9 mouse cellular contexts compared by ENCODE assay signal in genomic region chr6:24530166-24530565, GRCm38 (mm10). TPM values are rescaled to one million over a fixed set of nuclear protein-coding genes. Genes with fewer than 3 reads are reported as not detected.
DNase-seq lines count a peak whose midpoint lies in the region; ATAC-seq and TF ChIP-seq lines count a peak whose summit lies in the region.
"Had no signal": no experiment of that assay in that cellular context is flagged by ENCODE, and none has a peak within 500 bp of the region (broad histone marks: within the 10 kb centered on the region; RNA-seq: fewer than 3 reads in every experiment).

No protein-coding gene starts in this region.

- peak overlapping the region; percentile 69 for H3K9ac ChIP-seq in heart, adult 2 months (ENCODE audit: low read depth, low read length)
- no peak overlapping the region for H3K9ac ChIP-seq in embryonic facial prominence, embryonic 15.5 days
- H3K9ac ChIP-seq in hindbrain, embryonic 13.5 days = no peak overlapping the region
- no peak overlapping the region for H3K9ac ChIP-seq in stomach, embryonic 15.5 days

- H3K79me2 ChIP-seq in heart, adult 2 months (replicated peaks; ENCODE audit: control insufficient read depth, insufficient read depth, low read length) = peaks cover 2% of the 10 kb centered on the region

- intact Hi-C loops in heart, adult 2 months (cut with DNase I) = loop anchor here (1.0 to 5.0 kb wide), 3 partner anchors 39 to 192 kb away; no protein-coding TSS in a partner anchor
- intact Hi-C loops in heart, postnatal 25 days (cut with DNase I) = loop anchor here (1.0 to 2.0 kb wide), 2 partner anchors 97 to 191 kb away; no protein-coding TSS in a partner anchor

- no peak for TF ChIP-seq POLR2A in heart, adult 2 months (IDR thresholded peaks at IDR 0.05; ENCODE audit: insufficient read depth, low read depth, low read length)

- peak in 1 of 2 experiments; percentile 26 for DNase-seq in heart, adult 2 months
- no peak for DNase-seq in heart, postnatal 25 days (ENCODE audit: low spot score)
- peak; percentile 56 for DNase-seq in adrenal gland, postnatal 14 days
- peak; percentile 49 to 54 for DNase-seq in layer of hippocampus, postnatal 10 days (ENCODE audit: low spot score in 2 of 2)

- peaks cover 20% of the 10 kb centered on the region for H3K36me3 ChIP-seq in heart, adult 2 months (ENCODE audit: control insufficient read depth, insufficient read depth, low read length)
- no peaks in the 10 kb centered on the region for H3K36me3 ChIP-seq in embryonic facial prominence, embryonic 15.5 days
- H3K36me3 ChIP-seq in hindbrain, embryonic 13.5 days = no peaks in the 10 kb centered on the region
- H3K36me3 ChIP-seq in stomach, embryonic 15.5 days = no peaks in the 10 kb centered on the region

- no peak for TF ChIP-seq EP300 in heart, adult 2 months (IDR thresholded peaks at IDR 0.05; ENCODE audit: insufficient read depth, low read depth, low read length)

- TF ChIP-seq CTCF in heart, adult 2 months (IDR thresholded peaks at IDR 0.05) = peak; percentile 76

- peak overlapping the region; percentile 52; the same call in 1 of the 2 replicates for H3K27ac ChIP-seq in heart, adult 2 months
- no peak overlapping the region for H3K27ac ChIP-seq in embryonic facial prominence, embryonic 15.5 days (replicated peaks)
- no peak overlapping the region for H3K27ac ChIP-seq in hindbrain, embryonic 13.5 days
- no peak overlapping the region for H3K27ac ChIP-seq in stomach, embryonic 15.5 days
- H3K27ac ChIP-seq: macrophage had no signal

- peak overlapping the region; percentile 43 for H3K4me2 ChIP-seq in embryonic facial prominence, embryonic 15.5 days (replicated peaks)
- H3K4me2 ChIP-seq in hindbrain, embryonic 13.5 days = peak overlapping the region; percentile 42
- H3K4me2 ChIP-seq in stomach, embryonic 15.5 days = peak overlapping the region; percentile 46

- peaks cover 8% of the 10 kb centered on the region for H3K4me1 ChIP-seq in heart, adult 2 months (ENCODE audit: control insufficient read depth, insufficient read depth, low read length)
- H3K4me1 ChIP-seq in embryonic facial prominence, embryonic 15.5 days = peaks cover 26% of the 10 kb centered on the region
- peaks cover 20% of the 10 kb centered on the region for H3K4me1 ChIP-seq in hindbrain, embryonic 13.5 days (replicated peaks)
- H3K4me1 ChIP-seq in stomach, embryonic 15.5 days = peaks cover 10% of the 10 kb centered on the region

- no peak for ATAC-seq in embryonic facial prominence, embryonic 15.5 days (ENCODE audit: insufficient number of reproducible peaks, low FRiP score, low TSS enrichment, low read depth)
- no peak for ATAC-seq in hindbrain, embryonic 13.5 days (ENCODE audit: low FRiP score)
- peak; percentile 59 for ATAC-seq in megakaryocyte progenitor cell, adult 5-6 weeks (replicated peaks; ENCODE audit: poor library complexity)
- no peak for ATAC-seq in stomach, embryonic 15.5 days (ENCODE audit: insufficient read depth, low FRiP score, low read depth)

- 7% methylated on average over 4 of the region's 4 CpGs for WGBS in heart, adult 2 months
- WGBS in embryonic facial prominence, embryonic 15.5 days = 16% methylated on average over 4 of the region's 4 CpGs
- WGBS in hindbrain, embryonic 13.5 days = 39% methylated on average over 4 of the region's 4 CpGs
- WGBS in stomach, embryonic 15.5 days = 12% methylated on average over 4 of the region's 4 CpGs

- H3K4me3 ChIP-seq in heart, adult 2 months = peak overlapping the region; percentile 29
- H3K4me3 ChIP-seq in embryonic facial prominence, embryonic 15.5 days (replicated peaks) = peak overlapping the region; percentile 19
- no peak overlapping the region for H3K4me3 ChIP-seq in hindbrain, embryonic 13.5 days
- peak overlapping the region; percentile 19 for H3K4me3 ChIP-seq in stomach, embryonic 15.5 days (replicated peaks)

- no peaks in the 10 kb centered on the region for H3K9me3 ChIP-seq in embryonic facial prominence, embryonic 15.5 days (replicated peaks)
- no peaks in the 10 kb centered on the region for H3K9me3 ChIP-seq in hindbrain, embryonic 13.5 days
- no peaks in the 10 kb centered on the region for H3K9me3 ChIP-seq in stomach, embryonic 15.5 days

- H3K27me3 ChIP-seq in heart, adult 2 months (ENCODE audit: control insufficient read depth, insufficient read depth, low read length) = no peaks in the 10 kb centered on the region
- no peaks in the 10 kb centered on the region for H3K27me3 ChIP-seq in embryonic facial prominence, embryonic 15.5 days
- H3K27me3 ChIP-seq in hindbrain, embryonic 13.5 days = no peaks in the 10 kb centered on the region
- no peaks in the 10 kb centered on the region for H3K27me3 ChIP-seq in stomach, embryonic 15.5 days (replicated peaks)

RNA-seq across cellular contexts. Expression of gene Asb15, which starts 2.2 kb away (rescaled TPM):
- total RNA-seq in heart, adult 2 months (2021) = 10 to 100 TPM; 61.4 to 69.9 TPM
- polyA plus RNA-seq in heart, adult 2 months (2012; rRNA removed) = 31.0 and 61.4 TPM in 2 replicates
- 10 to 100 TPM; 48.5 to 62.0 TPM for total RNA-seq in heart, postnatal 25 days (2021)
- not detected in 2 replicates for total RNA-seq in adrenal gland, postnatal 14 days (2021)
- polyA plus RNA-seq in embryonic facial prominence, embryonic 15.5 days (2015; fragmentation: Nextera tagmentation; extraction: Ambion mirVana) = not detected in 2 replicates
- polyA plus RNA-seq in hindbrain, embryonic 13.5 days (2015; fragmentation: Nextera tagmentation; extraction: Ambion mirVana) = not detected in 2 replicates
- not detected for total RNA-seq in layer of hippocampus, postnatal 10 days (2021)
- not detected in 2 replicates for total RNA-seq in megakaryocyte progenitor cell, adult 5-6 weeks (2015)
- total RNA-seq in megakaryocyte progenitor cell, adult 5-6 weeks (2017) = not detected in 2 replicates
- polyA plus RNA-seq in stomach, embryonic 15.5 days (2015; fragmentation: Nextera tagmentation; extraction: Ambion mirVana) = 0.05 TPM in 1 of 2 replicates, not detected in the other
- polyA plus RNA-seq: macrophage had no signal

RNA-seq across cellular contexts. Expression of gene Ndufa5, which starts 2.4 kb away (rescaled TPM):
- 1,000 to 10,000 TPM; 1,490 to 1,734 TPM for total RNA-seq in heart, adult 2 months (2021)
- polyA plus RNA-seq in heart, adult 2 months (2012; rRNA removed) = 66.3 and 92.6 TPM in 2 replicates
- 1,000 to 10,000 TPM; 1,436 to 1,506 TPM for total RNA-seq in heart, postnatal 25 days (2021)
- total RNA-seq in adrenal gland, postnatal 14 days (2021) = 529 and 602 TPM in 2 replicates
- 298 and 308 TPM in 2 replicates for polyA plus RNA-seq in embryonic facial prominence, embryonic 15.5 days (2015; fragmentation: Nextera tagmentation; extraction: Ambion mirVana)
- 412 and 413 TPM in 2 replicates for polyA plus RNA-seq in hindbrain, embryonic 13.5 days (2015; fragmentation: Nextera tagmentation; extraction: Ambion mirVana)
- 100 to 1,000 TPM; 311 to 320 TPM for total RNA-seq in layer of hippocampus, postnatal 10 days (2021)
- 127 and 130 TPM in 2 replicates for total RNA-seq in megakaryocyte progenitor cell, adult 5-6 weeks (2015)
- total RNA-seq in megakaryocyte progenitor cell, adult 5-6 weeks (2017) = 319 and 343 TPM in 2 replicates
- 371 and 380 TPM in 2 replicates for polyA plus RNA-seq in stomach, embryonic 15.5 days (2015; fragmentation: Nextera tagmentation; extraction: Ambion mirVana)

RNA-seq across cellular contexts. Expression of gene Iqub, which starts 15.3 kb away (rescaled TPM):
- total RNA-seq in heart, adult 2 months (2021) = under 1 TPM; 0.47 to 0.52 TPM
- 0.06 and 0.08 TPM in 2 replicates for polyA plus RNA-seq in heart, adult 2 months (2012; rRNA removed)
- total RNA-seq in heart, postnatal 25 days (2021) = under 1 TPM; 0.28 to 0.29 TPM
- 0.48 and 0.56 TPM in 2 replicates for total RNA-seq in adrenal gland, postnatal 14 days (2021)
- 1.7 and 4.2 TPM in 2 replicates for polyA plus RNA-seq in embryonic facial prominence, embryonic 15.5 days (2015; fragmentation: Nextera tagmentation; extraction: Ambion mirVana)
- polyA plus RNA-seq in hindbrain, embryonic 13.5 days (2015; fragmentation: Nextera tagmentation; extraction: Ambion mirVana) = 1.8 and 3.6 TPM in 2 replicates
- 1 to 10 TPM; 1.1 to 1.3 TPM for total RNA-seq in layer of hippocampus, postnatal 10 days (2021)
- total RNA-seq in megakaryocyte progenitor cell, adult 5-6 weeks (2015) = 0.05 TPM in 1 of 2 replicates, not detected in the other
- not detected in 2 replicates for total RNA-seq in megakaryocyte progenitor cell, adult 5-6 weeks (2017)
- polyA plus RNA-seq in stomach, embryonic 15.5 days (2015; fragmentation: Nextera tagmentation; extraction: Ambion mirVana) = 0.05 and 0.12 TPM in 2 replicates
- polyA plus RNA-seq: macrophage had no signal

Comparison
In these comparisons a context has a peak if more than half of its experiments do, and no peak if none do; other contexts are left out.
1. RNA of gene Asb15, which starts 2.2 kb away (total RNA-seq): 61.4 to 69.9 TPM in heart, adult 2 months and 48.5 to 62.0 TPM in heart, postnatal 25 days; not detected in layer of hippocampus, postnatal 10 days, not detected in adrenal gland, postnatal 14 days and not detected in megakaryocyte progenitor cell, adult 5-6 weeks; every median in the first group is over 10 times any median in the second.
2. Peak in every context shown above with its lines, with median percentiles within 50 percentile points of each other: H3K4me2 ChIP-seq.